Mouse (Mus musculus) brain, embryonic 14.5 days (tissue): Measurements from ENCODE around the gene Zfp800. TPM values are rescaled to one million over a fixed set of nuclear protein-coding genes. Genes with fewer than 3 reads are reported as not detected.

Experiments
- DNase-seq: peaks from one replicate; pipeline ENCODE4 v3.0.0-alpha.2; 2011; ENCODE audit warnings: low read depth
- CTCF ChIP-seq: fragments of 200-500 bp; IDR thresholded peaks from 2 replicates; pipeline ENCODE4 v1.5.1; 2012; ENCODE audit warnings: inconsistent platforms, mild to moderate bottlenecking, moderate library complexity, borderline replicate concordance; ENCODE audit not compliant: insufficient read depth, insufficient read length; ENCODE audit errors: extremely low read depth
- POLR2A ChIP-seq: fragments of 200-500 bp; IDR thresholded peaks from 2 replicates; pipeline ENCODE4 v1.6.1; 2012; ENCODE audit warnings: mild to moderate bottlenecking, inconsistent platforms, borderline replicate concordance; ENCODE audit not compliant: poor library complexity, insufficient read depth, insufficient read length, severe bottlenecking; ENCODE audit errors: extremely low read depth
- polyA plus RNA-seq: library from polyadenylated mRNA; depleted of rRNA; stranded (reverse); fragments of >200 nt; gene quantifications from 2 replicates; pipeline ENCODE4 v1.2.3, GENCODE M21; 2012

Zfp800 gene
- polyA plus RNA-seq, 1 experiment: 8.8 TPM

GRCm38 (mm10) chr6:28421469-28422000, 23.7 kb upstream of the Zfp800 start:
- TF ChIP-seq CTCF: peak; percentile 58; the same call in 1 of the 2 replicates
- peak; percentile 19; the same call in 1 of the 2 replicates for TF ChIP-seq POLR2A
- peak; percentile 96 for DNase-seq

- DNase-seq: no peak
- TF ChIP-seq POLR2A (no peak), CTCF (no peak)
Observed at GRCm38 (mm10) chr6:28420865-28421264, 23.1 kb upstream of the Zfp800 start.

- no peak for DNase-seq
- no peak for TF ChIP-seq POLR2A
- TF ChIP-seq CTCF: no peak
Observed at GRCm38 (mm10) chr6:28420361-28420760, 22.6 kb upstream of the Zfp800 start.

- TF ChIP-seq CTCF (no peak), POLR2A (no peak)
- DNase-seq: no peak
Observed at GRCm38 (mm10) chr6:28419673-28420072, 21.9 kb upstream of the Zfp800 start.

- TF ChIP-seq POLR2A (no peak), CTCF (no peak)
- peak; percentile 40 for DNase-seq
Observed at GRCm38 (mm10) chr6:28418449-28418848, 20.6 kb upstream of the Zfp800 start.

- no peak for DNase-seq
- no peak for TF ChIP-seq POLR2A
- TF ChIP-seq CTCF: no peak
Observed at GRCm38 (mm10) chr6:28416981-28417380, 19.2 kb upstream of the Zfp800 start.

- DNase-seq: no peak
- TF ChIP-seq POLR2A (no peak), CTCF (no peak)
Observed at GRCm38 (mm10) chr6:28411236-28411635, 13.4 kb upstream of the Zfp800 start.

GRCm38 (mm10) chr6:28410053-28410452, 12.2 kb upstream of the Zfp800 start:
- no peak for TF ChIP-seq POLR2A
- TF ChIP-seq CTCF: no peak
- no peak for DNase-seq

GRCm38 (mm10) chr6:28399791-28400190, 2.0 kb upstream of the Zfp800 start:
- no peak for DNase-seq
- TF ChIP-seq CTCF: peak; percentile 15; the same call in 1 of the 2 replicates
- TF ChIP-seq POLR2A: no peak

- TF ChIP-seq CTCF (peak; percentile 35; the same call in 1 of the 2 replicates), POLR2A (no peak)
- DNase-seq: no peak
Observed at GRCm38 (mm10) chr6:28398726-28399125, 921 bp upstream of the Zfp800 start.

- peak; percentile 92 for DNase-seq
- TF ChIP-seq CTCF: no peak
- TF ChIP-seq POLR2A: peak; percentile 34; the same call in 1 of the 2 replicates
Observed at GRCm38 (mm10) chr6:28396853-28397457, 850 bp downstream of the Zfp800 start.

GRCm38 (mm10) chr6:28396051-28396852, 1.6 kb downstream of the Zfp800 start:
- DNase-seq: no peak
- TF ChIP-seq POLR2A: no peak
- TF ChIP-seq CTCF: no peak

- no peak for TF ChIP-seq POLR2A
- no peak for TF ChIP-seq CTCF
- DNase-seq: no peak
Observed at GRCm38 (mm10) chr6:28389038-28389437, 8.8 kb downstream of the Zfp800 start.
